Mouse (Mus musculus): ENCODE measurements around the gene Lsm4. TPM values are rescaled to one million over a fixed set of nuclear protein-coding genes. Genes with fewer than 3 reads are reported as not detected.

The Lsm4 gene
- total and polyA plus RNA-seq, 2 experiments, result 30.8 to 51.8 TPM

DNA sequence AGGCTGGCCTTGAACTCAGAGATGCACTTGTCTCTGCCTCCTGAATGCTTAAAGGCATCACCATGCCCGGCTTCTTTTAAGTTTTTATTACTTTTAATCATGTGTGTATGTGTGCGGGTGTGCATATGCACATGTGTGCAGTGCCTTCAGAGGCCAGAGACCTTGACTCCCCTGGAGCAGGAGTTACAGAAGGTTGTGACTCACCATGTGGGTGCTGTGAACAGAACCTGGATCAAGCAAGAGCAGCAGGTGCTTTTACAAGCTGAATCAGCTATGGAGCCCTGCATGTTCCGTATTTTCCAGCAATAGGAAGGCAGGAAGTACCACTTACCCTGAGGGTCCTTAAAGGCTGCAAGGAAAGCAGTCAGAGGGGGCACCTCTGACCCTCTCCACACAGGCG lies 18.2 kb downstream of the Lsm4 start:
- TF ChIP-seq POLR2A (IDR thresholded peaks at IDR 0.05; ENCODE audit: extremely low read depth, insufficient read depth, low read length) (no peak), CTCF (IDR thresholded peaks at IDR 0.05; ENCODE audit: low read depth, low read length) (no peak)
- WGBS, result 95% methylated on average over 4 of the region's 4 CpGs
- no peak for DNase-seq (ENCODE audit: extremely low read depth, low read depth, low spot score)
- Histone ChIP-seq H3K36me3 (ENCODE audit: control insufficient read depth, insufficient read depth, low read length) (no peaks in the 10 kb centered on the region), H3K4me3 (ENCODE audit: insufficient read depth, low read depth, low read length) (no peak overlapping the region), H3K27ac (replicated peaks; ENCODE audit: insufficient read depth, low read depth, low read length) (no peak overlapping the region), H3K79me2 (ENCODE audit: control insufficient read depth, insufficient read depth, low read length) (no peaks in the 10 kb centered on the region), H3K9ac (ENCODE audit: low read depth, low read length) (no peak overlapping the region), H3K27me3 (ENCODE audit: control insufficient read depth, insufficient read depth, low read length) (no peaks in the 10 kb centered on the region), H3K4me1 (ENCODE audit: control insufficient read depth, insufficient read depth, low read length) (peaks cover 14% of the 10 kb centered on the region)

DNA sequence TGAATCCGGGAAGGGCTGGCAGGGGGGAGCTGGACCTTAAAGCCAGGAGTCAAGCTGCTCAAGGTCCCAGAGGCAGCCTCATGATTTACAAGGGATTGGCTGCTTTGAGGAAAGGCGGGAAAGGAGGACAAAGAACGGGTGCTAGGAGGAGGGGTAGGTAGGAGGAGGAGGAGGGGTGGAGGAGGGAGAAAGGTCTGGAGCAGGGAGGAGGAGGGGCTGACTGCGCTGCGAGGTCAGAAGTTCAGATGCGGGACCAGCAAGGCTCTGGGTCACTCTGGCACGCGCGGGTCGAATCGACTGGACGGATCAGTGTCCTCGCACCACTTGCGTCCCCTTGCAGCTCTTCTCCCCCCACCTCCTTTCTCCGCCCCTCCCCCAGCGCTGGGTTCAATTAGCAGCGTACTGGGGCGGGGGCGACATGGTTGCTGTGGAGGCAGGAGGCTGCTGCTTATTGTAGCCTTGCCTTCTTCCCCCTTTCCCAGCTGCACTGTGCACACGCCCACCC lies 18.7 kb downstream of the Lsm4 start:
- H3K4me1 ChIP-seq (ENCODE audit: control insufficient read depth, insufficient read depth, low read length), result peaks cover 15% of the 10 kb centered on the region
- no peaks in the 10 kb centered on the region for H3K36me3 ChIP-seq (ENCODE audit: control insufficient read depth, insufficient read depth, low read length)
- H3K9ac ChIP-seq (ENCODE audit: low read depth, low read length), result peak overlapping the region; percentile 32; the same call in 1 of the 2 replicates
- peak overlapping the region; percentile 10; the same call in 1 of the 2 replicates for H3K4me3 ChIP-seq (ENCODE audit: insufficient read depth, low read depth, low read length)
- no peak for TF ChIP-seq CTCF (IDR thresholded peaks at IDR 0.05; ENCODE audit: low read depth, low read length)
- TF ChIP-seq POLR2A (IDR thresholded peaks at IDR 0.05; ENCODE audit: extremely low read depth, insufficient read depth, low read length), result no peak
- peak; percentile 61 for DNase-seq (ENCODE audit: extremely low read depth, low read depth, low spot score)
- no peak overlapping the region for H3K27ac ChIP-seq (replicated peaks; ENCODE audit: insufficient read depth, low read depth, low read length)
- H3K79me2 ChIP-seq (ENCODE audit: control insufficient read depth, insufficient read depth, low read length), result no peaks in the 10 kb centered on the region
- H3K27me3 ChIP-seq (ENCODE audit: control insufficient read depth, insufficient read depth, low read length), result no peaks in the 10 kb centered on the region
- WGBS, result 12% methylated on average over 20 of the region's 20 CpGs

DNA sequence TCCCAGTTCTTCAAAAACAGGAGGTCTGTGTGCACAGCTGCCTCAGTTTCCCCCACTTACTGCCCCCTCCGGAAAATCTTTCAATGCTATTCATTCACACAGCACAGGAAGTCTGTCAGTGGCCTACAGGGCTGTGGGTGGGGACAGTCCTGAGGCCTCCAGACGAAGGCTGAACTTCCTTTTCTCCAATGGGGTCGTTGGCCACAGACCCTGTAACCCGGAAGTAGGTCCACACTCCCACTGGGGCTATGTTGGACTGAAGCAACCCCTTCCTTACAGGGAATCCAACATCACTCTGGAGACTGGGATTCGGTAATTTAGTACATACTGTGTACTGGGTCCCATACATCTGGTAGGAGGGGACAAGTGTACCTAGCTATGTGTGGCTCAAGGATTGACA lies 20.6 kb downstream of the Lsm4 start:
- Histone ChIP-seq H3K9ac (ENCODE audit: low read depth, low read length) (no peak overlapping the region), H3K4me3 (ENCODE audit: insufficient read depth, low read depth, low read length) (no peak overlapping the region), H3K36me3 (ENCODE audit: control insufficient read depth, insufficient read depth, low read length) (no peaks in the 10 kb centered on the region), H3K27ac (replicated peaks; ENCODE audit: insufficient read depth, low read depth, low read length) (no peak overlapping the region), H3K27me3 (ENCODE audit: control insufficient read depth, insufficient read depth, low read length) (no peaks in the 10 kb centered on the region), H3K4me1 (ENCODE audit: control insufficient read depth, insufficient read depth, low read length) (peaks cover 16% of the 10 kb centered on the region), H3K79me2 (ENCODE audit: control insufficient read depth, insufficient read depth, low read length) (no peaks in the 10 kb centered on the region)
- no peak for TF ChIP-seq POLR2A (IDR thresholded peaks at IDR 0.05; ENCODE audit: extremely low read depth, insufficient read depth, low read length)
- TF ChIP-seq CTCF (IDR thresholded peaks at IDR 0.05; ENCODE audit: low read depth, low read length), result no peak
- DNase-seq (ENCODE audit: extremely low read depth, low read depth, low spot score), result no peak
- 60% methylated on average over 5 of the region's 5 CpGs for WGBS

DNA sequence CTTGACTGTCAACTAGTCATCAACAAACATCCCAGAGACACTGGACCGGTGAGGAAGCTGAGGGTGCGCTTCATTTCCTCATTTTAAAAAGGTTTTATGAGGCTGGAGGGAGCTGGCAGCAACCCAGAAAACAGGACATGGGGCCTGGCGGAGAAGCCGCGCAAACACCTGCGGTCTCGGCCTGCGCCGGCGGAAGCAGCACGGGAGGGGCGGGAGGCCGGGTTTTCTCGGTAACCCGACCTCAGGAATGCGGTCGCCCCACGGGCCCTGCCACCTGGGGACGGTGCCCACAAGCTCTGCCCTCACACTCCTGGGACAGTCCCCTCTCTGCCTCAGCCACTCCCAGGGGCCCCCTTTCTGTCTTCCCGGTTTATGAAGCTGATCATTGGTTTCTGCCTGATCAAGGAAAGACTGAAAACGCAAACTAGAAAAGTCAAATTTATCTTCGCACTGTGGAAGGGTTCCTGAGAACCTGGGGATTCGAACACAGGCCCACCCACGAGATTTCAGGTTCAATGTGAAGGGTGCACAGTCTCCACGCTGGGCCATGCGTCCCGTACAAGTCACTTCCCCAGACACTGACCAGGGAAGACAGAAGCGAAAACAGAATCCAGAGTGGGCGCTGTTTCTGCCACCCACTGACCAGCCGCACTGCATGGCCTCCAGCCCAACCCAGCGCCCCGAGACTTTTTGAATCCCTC lies 22.4 kb downstream of the Lsm4 start:
- no peak overlapping the region for H3K4me3 ChIP-seq (ENCODE audit: insufficient read depth, low read depth, low read length)

DNA sequence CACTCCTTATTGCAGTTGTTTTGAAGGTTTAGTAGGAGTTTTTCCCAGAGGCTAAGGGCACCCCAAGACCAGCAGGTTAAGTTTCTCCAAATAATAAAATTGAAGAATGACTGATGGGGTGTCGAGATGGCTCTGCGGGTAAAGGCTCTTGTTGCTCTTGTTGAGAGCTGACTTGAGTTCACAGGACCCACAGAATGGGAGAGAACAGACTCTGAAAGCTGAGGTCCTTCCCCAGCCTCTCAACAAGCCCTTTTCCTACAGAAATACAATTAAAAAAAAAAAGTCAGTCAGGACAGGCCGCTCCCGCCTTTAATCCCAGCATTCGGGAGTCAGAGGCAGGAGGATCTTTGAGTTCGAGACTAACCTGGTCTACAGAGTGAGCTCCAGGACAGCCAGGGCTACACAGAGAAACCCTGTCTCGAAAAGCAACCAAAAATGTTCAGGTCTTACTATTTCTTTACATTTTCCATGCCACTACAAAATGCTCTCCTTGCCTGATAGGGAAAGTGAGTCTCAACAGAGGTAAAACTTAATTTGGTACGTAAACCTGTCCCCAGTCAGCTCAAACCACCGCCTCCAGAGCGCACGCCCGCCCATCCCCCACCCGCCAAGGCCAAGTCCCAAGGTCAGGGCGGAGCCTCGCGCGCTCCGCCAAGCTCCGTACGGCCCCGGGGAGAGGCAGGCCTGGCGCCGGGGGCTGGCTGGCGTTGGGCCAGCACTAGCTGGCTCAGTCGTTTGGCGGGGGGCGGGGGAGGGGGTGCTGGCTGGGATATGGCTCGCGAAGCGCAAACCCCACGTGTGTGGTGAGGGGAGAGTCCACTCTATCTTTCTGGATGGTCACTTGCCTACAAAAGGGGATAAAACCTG lies 23.2 kb downstream of the Lsm4 start:
- Histone ChIP-seq H3K36me3 (ENCODE audit: control insufficient read depth, insufficient read depth, low read length) (no peaks in the 10 kb centered on the region), H3K9ac (ENCODE audit: low read depth, low read length) (peak overlapping the region; percentile 80), H3K79me2 (ENCODE audit: control insufficient read depth, insufficient read depth, low read length) (peaks cover 9% of the 10 kb centered on the region; the same call in 1 of the 2 replicates), H3K27me3 (ENCODE audit: control insufficient read depth, insufficient read depth, low read length) (no peaks in the 10 kb centered on the region), H3K4me1 (ENCODE audit: control insufficient read depth, insufficient read depth, low read length) (peaks cover 18% of the 10 kb centered on the region), H3K27ac (replicated peaks; ENCODE audit: insufficient read depth, low read depth, low read length) (peak overlapping the region; percentile 66), H3K4me3 (ENCODE audit: insufficient read depth, low read depth, low read length) (peak overlapping the region; percentile 48; the same call in 1 of the 2 replicates)
- TF ChIP-seq POLR2A (IDR thresholded peaks at IDR 0.05; ENCODE audit: extremely low read depth, insufficient read depth, low read length) (no peak), CTCF (IDR thresholded peaks at IDR 0.05; ENCODE audit: low read depth, low read length) (no peak)
- 6% methylated on average over 31 of the region's 31 CpGs for WGBS
- peak; percentile 53 for DNase-seq (ENCODE audit: extremely low read depth, low read depth, low spot score)

More for the DNA sequence above, 22.4 kb downstream of the Lsm4 start:
- H3K79me2 ChIP-seq (ENCODE audit: control insufficient read depth, insufficient read depth, low read length), result peaks cover 9% of the 10 kb centered on the region; the same call in 1 of the 2 replicates
- no peak for TF ChIP-seq POLR2A (IDR thresholded peaks at IDR 0.05; ENCODE audit: extremely low read depth, insufficient read depth, low read length)
- TF ChIP-seq CTCF (IDR thresholded peaks at IDR 0.05; ENCODE audit: low read depth, low read length), result no peak
- no peaks in the 10 kb centered on the region for H3K27me3 ChIP-seq (ENCODE audit: control insufficient read depth, insufficient read depth, low read length)
- H3K4me1 ChIP-seq (ENCODE audit: control insufficient read depth, insufficient read depth, low read length), result peaks cover 16% of the 10 kb centered on the region
- 66% methylated on average over 32 of the region's 32 CpGs for WGBS
- no peaks in the 10 kb centered on the region for H3K36me3 ChIP-seq (ENCODE audit: control insufficient read depth, insufficient read depth, low read length)
- no peak overlapping the region for H3K9ac ChIP-seq (ENCODE audit: low read depth, low read length)
- no peak for DNase-seq (ENCODE audit: extremely low read depth, low read depth, low spot score)
- peak overlapping the region; percentile 28; the same call in 1 of the 2 replicates for H3K27ac ChIP-seq (replicated peaks; ENCODE audit: insufficient read depth, low read depth, low read length)

All from liver, adult 2 months (tissue).